Mouse (Mus musculus) thymus, postnatal 10 days (tissue): ENCODE results near the gene Disc1.

Source experiments
- DNase-seq, 2 experiments: peaks; one replicate each; pipeline ENCODE4 v3.0.0; 2021; ENCODE audit warnings: low spot score in 2 of 2

The Disc1 gene

DNA sequence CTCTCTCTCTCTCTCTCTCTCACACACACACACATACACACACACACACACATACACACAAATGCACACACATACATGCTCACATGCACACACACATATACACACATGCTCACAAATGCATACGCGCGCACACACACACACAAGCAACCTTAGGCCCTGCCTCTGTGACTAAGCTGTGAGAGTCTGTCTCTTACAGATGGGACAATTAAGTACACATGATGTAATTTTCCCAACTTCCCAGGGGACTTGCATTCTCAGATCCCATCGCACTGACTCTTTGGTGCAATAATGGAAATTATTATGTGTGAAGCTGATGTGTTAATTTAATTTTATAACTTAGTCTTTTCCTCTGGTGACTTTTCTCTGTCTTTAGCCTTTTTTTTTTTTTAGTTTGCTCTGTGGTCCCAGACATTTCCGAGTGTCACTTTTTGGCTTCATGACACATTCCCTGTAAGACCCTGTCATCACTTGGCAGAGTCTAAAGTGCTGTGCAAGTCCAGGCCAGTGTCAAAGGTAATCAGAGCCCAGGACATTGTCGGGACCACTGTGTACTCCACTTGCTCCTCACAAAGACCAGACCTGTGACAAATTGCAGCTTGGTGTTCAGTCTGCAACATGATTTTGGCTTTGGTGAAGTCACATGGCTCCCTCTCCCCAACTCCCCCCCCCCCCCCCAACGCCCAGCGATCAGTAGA is 205.0 kb downstream of the Disc1 start:
- DNase-seq = no peak

DNA sequence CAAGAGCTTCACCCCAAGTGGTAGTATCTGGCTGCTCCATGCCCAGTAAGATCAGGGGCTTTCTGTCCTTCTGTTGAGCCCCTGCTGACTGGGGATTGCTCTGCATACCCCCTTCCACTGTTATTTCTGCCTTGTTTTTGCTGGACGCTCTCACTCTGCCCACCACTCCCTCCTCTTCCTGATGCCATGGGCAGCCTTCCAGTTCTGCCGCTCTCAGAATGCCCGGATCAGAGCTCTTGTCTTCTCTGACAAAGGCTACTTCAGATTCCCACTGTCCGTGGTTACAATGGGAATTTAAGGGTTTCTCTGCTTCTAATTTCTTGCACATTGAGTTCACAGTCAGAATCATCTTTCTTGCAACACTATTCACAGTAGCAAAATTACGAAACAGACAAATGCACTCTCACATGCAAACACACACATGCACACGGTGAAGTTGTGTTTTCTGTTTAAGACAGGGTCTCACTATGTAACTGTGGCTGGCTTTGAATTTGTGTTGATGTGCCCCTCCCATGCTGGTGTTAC is 214.2 kb downstream of the Disc1 start:
- no peak for DNase-seq

DNA sequence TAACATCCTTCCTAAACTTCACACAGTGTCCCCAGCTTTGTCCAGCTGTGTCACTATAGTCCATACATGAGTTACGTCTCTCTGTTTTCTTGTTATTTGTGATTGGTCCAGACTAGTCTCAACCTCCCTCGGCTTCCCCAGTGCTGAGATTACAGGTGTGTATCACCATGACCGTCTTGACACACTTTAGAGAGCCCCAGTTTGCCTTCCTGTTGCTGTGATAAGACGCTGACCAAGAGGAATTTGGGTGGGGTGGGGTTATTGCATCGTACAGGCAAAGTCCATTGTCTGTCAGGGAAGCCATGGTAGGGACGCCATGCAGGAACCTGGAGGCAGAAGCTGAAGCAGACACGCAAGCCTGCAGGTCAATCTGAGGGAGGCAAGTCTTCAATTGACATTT is 216.3 kb downstream of the Disc1 start:
- no peak for DNase-seq

DNA sequence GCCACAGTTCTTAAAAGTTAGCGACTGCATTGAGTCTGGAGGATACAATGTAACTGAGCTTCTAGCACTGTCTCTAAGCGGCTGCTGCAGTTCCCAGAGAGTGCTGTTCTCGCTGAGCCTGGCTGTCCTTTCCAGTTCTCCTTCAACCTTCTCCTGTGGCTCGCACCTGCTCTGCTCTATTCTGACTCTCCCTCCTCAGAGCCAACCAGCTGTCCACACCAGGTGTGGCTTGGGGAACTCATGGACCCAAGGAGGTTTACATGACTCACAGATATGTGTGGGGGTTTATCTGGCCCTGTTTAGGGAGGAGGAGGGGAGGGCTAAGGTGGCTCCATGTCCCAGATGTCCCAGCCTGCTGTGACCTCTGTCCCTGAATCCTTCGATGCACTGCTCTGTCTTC is 217.4 kb downstream of the Disc1 start:
- DNase-seq = no peak

DNA sequence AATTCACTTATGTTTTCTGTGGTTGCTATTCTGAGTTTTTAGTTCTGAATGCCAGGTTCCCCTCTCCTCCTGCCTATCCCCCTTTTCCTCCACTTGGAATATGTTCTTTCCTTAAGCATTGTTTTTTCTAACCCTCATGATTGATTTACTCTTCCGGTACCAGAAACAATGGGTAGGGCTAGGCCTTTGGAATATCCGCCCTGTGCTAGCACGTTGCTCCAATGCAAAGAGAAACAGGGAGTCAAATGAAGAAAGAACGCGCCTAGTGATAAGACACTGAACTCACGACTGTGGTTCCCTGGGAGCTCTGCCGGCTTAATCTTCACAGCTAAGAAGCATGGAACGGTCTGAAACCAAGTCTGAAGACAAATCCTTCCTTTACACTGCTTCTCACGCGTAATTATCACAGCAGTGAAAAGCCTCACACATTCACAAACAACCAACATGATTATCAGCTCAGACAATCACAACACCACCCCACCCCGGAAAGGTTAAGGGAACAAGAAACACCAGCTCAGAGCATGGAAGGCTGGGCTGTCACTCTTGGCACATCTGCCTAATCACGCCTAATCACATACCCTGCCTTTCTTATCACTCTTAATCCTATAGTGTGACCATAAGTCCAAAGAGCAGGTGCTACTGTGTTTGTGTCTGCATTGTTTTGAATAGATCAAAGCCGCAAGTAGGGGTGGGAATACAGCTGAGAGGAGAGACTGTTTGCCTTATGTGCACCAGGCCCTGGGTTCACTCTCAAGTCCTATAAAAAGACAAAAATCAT is 218.3 kb downstream of the Disc1 start:
- no peak for DNase-seq

DNA sequence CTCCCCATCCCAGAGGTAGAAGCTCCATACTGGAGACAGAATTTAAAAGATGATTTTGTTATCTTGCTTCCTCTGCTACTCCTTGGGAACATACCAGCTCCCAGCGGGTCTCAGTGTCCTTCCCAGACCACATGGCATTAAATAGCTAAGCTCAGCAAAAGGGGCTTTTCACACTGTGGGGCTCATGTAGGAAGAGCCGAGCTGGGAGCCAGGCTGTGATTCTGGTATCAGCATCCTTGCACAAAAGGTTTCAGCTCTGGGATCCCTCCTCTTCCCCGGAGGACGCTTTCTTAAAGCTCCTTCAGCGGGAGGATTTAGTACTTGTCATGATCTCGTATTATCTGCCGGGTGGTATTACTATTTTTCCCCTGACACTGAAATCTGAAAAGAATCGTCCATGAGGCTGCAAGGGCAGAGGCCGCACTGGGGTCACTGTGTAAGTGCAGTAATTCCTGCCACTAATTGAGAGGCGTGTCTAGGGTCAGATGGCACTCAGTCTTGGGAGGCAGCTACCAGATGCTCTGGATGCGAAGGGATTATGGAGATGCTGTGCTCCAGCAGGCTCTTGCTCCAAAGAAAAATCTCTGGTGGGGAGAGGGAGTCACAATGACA is 223.2 kb downstream of the Disc1 start:
- no peak for DNase-seq

DNA sequence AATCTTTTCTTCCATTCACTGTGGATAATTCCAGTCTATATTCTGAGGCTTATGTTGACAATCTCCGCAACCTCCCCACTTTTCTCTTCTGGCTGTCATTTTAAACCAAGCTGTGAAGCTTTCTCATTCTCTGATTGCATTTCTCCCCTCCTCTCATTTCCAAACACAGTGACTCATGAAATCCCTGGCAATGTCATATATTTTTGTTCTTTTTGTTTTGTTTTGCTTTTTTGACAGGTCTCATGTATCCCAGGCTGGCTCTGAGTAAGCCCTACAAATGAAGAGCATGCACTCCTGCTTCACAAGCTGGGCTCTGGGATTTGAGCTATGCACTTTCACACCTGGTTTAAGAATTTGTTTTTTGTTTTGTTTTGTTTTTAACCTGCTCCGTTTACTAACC is 225.2 kb downstream of the Disc1 start:
- no peak for DNase-seq

DNA sequence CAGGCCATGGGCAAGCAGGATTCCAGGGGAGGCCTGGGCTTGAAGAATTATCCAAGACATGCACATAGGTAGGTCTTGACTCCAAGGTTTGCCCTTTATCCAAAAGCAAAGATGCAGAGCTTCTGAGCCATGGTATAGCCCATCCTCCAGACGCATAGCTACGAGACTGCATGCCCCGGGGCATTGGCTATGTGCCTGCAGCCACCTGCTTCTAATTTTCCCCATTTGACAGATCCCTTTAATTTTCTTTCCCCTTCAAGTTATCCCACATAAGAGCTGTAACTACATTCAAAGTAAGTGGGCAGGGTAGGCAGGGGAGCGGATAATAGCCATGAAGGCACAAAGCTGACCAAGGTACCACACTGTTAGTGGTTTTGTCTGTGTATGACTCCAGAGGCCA is 225.9 kb downstream of the Disc1 start:
- DNase-seq = no peak

DNA sequence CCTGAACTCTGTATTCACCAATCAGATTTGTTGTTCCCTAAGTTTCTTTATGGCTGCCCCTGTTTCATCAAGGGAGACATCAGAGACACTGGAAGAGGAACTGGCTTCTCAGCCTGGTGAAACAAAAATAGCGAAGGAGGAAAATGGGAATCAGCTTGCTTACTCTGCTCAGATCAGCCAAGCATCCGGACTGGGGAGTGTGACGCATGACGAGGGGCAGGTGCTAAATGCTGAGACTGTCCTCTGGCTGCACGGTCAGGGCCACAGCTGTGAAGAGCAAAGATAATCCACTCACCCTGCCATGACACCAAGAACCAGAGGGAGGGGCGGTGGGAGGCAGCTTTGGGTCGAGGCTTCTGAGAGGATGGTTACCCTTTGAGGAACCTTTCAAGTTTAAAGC is 228.5 kb downstream of the Disc1 start:
- DNase-seq = no peak

DNA sequence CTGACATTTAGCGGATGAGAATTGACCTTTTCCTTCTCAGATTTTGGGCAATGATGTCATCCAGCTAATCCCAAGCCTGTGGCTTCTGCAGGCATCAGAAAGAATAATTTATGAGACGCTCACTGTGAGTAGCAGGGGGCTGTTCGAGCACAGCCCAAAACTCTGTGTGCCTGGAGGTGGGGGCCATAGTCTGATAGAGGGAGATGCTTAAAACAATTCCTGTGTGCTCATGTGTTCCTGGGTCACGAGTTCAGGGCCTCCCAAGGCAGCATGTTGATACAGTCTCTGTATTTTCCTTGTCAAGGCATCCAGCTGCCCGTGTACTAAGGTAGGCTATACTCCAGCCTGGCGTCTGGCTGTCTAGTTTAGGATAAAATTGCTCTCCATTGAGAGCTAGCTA is 229.5 kb downstream of the Disc1 start:
- DNase-seq = no peak

DNA sequence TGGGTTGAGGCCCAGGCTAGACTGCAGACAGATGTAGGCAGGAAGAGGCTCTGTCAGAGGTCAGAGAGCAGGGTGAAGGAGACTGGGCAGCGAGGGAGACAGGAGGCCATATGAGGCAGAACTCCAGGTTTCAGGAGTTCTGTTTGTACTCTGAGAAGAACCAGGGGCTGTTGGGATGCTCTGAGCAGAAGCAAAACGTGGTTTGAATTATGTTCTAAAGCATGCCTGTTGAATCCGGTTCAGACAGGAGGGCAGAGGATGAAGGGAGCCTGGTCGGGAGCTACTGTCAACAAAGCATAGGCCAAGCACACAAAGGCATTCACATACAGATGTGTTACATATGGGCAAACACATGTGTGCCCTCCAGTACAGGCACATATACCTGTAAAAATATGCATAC is 230.9 kb downstream of the Disc1 start:
- DNase-seq = no peak

DNA sequence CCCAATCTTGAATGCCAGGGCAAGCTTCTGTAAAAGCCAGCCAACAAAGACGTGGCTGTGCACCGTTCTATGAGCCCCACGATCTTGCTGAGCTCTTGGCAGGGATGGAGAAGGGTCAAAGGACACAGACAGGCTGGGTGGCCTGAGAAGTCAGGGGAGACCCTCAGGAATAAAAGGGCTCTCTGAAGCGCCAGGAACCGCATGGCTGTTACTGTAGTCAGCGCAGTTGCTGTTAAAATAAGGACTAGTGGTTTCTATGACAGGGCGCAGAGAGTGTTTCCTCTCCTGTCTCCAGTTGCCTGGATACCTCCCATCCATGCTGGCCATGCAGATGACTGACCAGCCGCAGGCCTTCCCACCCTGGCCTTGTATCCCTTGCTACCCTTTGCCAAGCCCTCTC is 231.4 kb downstream of the Disc1 start:
- no peak for DNase-seq

DNA sequence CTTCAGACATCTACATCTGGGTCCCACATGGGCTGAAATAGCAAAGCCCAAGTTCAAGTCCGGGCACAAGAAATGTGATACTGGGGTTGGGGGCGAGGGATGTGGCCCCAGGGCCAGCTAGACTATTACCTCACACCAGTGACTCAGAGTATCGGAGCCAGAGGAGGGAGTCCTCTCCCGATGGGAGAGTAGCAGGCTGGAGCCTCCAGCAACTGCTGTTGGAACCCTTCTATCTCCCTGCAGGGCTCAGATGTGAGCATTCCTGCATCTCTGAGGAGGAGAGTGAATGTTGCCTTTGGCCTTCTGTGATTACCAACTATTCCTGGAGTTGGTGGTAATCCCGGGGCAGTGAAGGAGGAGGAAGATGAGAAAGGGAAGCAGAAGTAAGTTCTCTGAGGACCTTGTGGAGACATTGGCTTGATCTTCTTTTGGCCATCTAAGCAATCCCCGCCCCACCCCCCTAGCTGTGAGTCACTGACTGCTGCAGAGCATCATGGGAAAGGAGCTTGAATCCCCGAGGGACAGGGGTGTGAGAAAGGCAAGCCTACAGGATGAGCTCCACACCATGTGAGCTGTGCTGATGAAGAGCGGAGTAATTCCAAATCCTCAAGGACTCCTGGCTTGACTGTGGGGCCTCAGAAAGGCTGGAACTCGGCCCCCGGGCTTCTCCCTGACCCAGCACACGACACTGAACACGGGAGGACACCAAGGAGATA is 232.1 kb downstream of the Disc1 start:
- DNase-seq = no peak

DNA sequence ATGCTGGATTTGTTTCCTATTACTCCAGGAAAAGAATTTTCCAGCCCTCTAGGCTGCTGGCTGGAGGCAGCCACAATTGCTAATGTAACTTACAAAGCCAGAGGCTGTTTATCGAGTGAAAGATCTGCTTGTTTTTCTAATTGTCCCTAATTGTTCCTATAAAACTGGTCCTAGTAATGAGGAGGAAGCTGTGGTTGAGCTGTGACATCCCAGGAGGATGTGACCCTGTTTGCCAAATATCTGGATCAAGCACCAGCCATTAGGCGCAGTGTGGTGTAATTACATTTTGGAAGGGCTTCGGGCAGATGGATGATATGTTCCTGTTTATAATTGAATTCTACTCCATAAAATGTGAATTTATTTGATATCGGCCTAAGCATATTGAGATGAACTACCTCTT is 233.3 kb downstream of the Disc1 start:
- no peak for DNase-seq

DNA sequence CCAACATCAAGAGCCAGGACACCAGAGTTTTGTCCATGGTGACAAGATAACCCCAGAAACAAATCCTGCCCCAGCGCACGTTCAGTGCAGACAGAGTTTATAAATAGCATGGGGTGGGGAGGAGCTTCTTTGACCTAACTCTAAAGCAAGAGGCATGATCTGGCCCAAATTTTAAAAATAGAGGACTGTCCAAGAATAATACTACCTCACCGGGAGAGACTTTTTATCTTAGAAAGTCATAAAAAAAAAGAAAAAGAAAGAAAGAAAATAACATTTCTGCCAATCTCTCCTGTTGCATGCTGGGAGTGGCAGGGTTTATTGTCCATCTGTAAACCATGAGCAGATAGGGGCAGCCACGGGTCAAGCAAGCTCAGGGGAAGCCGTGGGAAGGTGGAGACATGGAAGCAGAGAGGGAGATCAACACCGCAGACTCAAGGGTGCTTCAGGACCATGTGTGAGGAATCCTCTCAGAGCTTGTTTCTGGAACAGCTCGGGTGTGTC is 233.9 kb downstream of the Disc1 start:
- no peak for DNase-seq

DNA sequence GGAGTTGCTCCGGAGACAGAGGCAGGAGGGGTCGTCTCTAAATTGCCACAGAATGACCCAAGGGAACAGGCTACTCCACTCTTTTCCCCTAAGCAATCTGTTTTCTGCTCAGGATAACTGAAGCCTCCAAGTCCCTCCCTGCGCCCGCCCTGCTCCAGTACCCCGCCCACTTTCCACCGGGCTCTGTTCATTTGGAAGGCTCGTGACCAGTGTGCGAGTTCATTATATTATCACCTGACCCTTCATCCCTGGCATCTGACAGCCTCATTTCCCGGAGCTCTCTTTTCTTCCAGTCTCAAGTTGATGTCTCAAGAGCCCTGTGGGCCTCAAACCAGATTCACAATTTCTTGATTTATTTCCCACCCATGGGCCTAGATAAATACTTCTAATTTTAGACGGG is 237.5 kb downstream of the Disc1 start:
- DNase-seq = no peak

DNA sequence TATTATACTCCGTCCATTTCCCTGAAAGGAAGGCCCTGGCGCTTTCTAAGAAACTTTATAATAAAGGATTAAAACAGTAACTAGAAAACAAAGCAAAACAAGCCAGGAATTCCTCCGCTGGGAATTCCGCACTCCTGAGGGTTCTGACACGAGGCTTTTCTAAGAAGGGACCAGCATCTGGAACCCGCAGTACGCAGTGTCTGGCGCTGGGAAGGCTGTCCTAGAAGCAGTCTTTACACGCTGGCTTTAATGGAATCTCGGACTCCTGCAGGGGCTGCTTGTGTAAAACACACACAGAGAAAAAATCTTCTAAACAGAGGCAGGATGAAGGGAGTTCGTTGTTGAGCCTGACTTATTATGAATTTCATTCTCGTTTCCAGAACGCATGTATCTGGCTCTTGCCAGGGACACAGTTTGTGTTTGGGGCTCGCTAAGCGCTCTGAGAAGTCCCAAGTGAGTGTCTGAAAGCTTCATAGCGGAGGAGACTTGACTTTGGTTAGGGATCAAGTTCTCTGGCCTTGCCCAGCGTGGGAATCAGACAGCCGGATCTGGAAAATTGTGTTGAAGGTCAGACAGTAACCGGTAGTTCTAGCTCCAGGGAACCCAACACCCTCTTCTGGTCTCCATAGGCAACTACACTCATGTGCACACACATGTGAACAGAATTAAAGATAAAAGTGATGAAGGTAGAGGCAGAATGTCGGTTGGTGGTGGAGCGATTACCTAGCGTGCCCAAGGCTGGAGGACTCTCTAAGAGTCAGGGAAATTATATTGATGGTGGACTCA is 238.1 kb downstream of the Disc1 start:
- DNase-seq = no peak

DNA sequence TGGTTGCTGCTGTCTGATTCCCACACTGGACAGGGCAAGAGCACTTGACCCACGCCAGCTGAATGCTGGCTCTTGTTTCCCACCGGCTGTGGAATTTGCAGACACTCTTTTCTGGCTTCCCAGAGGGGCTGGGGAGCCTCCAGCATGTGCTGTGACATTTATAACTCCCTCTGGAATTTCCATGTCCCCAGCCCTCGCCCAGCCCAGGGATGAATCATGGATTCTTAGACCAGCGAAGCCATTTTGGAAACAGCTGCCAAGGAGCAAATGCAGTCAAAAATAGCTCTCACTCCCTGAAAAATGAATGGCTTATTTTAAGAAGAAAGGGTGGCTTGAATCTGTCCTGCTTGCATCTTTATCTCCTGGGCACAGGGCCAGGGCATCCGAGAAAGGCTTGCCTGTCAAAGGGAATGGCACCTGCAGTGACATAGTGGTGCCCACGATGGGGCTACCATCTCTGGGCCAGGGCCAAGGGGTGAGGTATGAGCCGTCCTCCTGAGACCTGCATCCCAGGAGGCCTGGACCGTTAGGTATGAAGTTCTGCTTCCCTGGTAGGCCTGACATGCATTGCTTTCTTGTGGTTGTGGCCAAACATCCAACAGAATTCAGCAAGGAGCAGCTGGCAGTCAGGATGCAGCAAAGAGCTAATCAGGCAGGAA is 239.1 kb downstream of the Disc1 start:
- no peak for DNase-seq

DNA sequence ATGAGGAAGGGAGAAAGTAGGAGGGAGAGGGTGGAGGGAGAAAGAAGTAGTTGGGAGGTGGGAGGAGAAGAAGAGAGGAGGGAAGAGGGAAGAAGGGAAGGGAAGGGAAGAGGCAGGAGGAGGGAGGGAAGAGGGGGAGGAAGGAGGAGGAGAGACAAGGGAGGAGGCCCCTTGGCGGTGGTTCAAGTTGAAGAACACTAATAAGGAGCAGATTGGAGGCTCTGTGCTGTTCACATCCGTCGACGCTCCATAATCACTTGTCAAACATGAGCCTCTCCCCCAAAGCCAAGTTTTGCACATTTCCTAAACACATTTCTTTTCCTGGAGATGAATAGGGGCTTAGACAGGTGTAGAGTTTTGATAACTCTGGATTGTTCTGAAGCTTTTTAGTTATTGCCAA is 245.3 kb downstream of the Disc1 start:
- no peak for DNase-seq

DNA sequence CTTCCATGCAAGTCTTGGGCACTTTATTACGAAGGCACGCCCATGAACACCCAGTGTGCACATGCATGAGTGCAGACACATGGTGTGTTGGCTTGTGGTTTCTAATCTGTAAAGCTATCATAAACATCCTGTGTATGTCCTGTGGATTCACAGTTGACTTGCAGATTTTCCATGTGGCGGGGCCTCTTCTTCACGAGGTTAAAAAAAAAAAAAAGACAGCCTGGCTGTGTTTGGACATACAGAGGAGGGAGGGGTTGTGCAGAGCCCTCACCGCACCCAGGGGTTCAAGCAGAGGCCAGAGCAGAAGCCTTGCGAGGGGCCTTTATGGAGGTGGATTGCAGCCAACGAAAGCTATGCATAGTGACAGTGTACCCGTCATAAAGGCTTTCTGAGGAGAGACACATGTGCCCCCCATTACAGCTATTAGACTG is 248.0 kb downstream of the Disc1 start:
- DNase-seq = no peak

DNA sequence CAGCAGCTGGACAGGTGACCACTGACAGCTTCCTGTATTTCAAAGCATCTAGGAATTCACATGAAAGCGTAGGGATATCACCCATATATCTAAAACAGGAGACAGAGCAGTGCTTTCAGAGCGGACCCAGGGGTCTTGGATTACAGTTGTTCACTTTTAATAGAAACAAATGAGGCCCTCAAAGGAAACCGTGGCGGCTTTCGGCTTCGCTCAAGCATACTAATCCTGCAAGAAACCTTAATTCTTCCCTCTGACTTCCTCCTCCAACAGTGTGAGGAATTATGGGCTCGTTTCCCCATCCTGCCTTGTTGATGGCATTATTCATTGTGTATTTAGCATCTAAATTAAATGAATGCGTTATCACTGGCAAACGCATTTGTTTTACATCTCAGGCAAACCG is 252.7 kb downstream of the Disc1 start:
- no peak for DNase-seq
